Mouse (Mus musculus) olfactory bulb, adult 2 months (tissue): ENCODE measurements around the gene 2010300C02Rik. TPM values are rescaled to one million over a fixed set of nuclear protein-coding genes. Genes with fewer than 3 reads are reported as not detected.

Experiments used
- H3K27ac ChIP-seq: fragments of 200-500 bp; 2 replicates; pipeline ENCODE4 v1.5.1; 2012; ENCODE audit warnings: low read depth, low read length; ENCODE audit not compliant: insufficient read depth
- H3K4me1 ChIP-seq: fragments of 200-500 bp; 2 replicates; pipeline ENCODE4 v1.6.1; 2012; ENCODE audit warnings: low read length; ENCODE audit not compliant: control insufficient read depth, insufficient read depth
- H3K4me3 ChIP-seq: fragments of 200-500 bp; 2 replicates; pipeline ENCODE4 v1.5.1; 2012; ENCODE audit warnings: mild to moderate bottlenecking, low read depth, low read length, moderate library complexity; ENCODE audit not compliant: insufficient read depth
- CTCF ChIP-seq: fragments of 200-500 bp; IDR thresholded peaks from 2 replicates; pipeline ENCODE4 v1.5.1; 2012; ENCODE audit warnings: low read depth, mild to moderate bottlenecking, low read length, moderate library complexity; ENCODE audit not compliant: insufficient read depth
- POLR2A ChIP-seq: fragments of 200-500 bp; IDR thresholded peaks from 2 replicates; pipeline ENCODE4 v1.6.1; 2012; ENCODE audit warnings: mild to moderate bottlenecking, low read depth, low read length, moderate library complexity; ENCODE audit not compliant: insufficient read depth
- WGBS: fragments of 180-500 bp; shearing (Covaris S2); methylation state at CpG from one replicate; pipeline ENCODE4 v1.1.7; 2018; 5-methylcytosine and 5-hydroxymethylcytosine counted together
- polyA plus RNA-seq: library from polyadenylated mRNA; stranded (reverse); fragments of >200 nt; gene quantifications from 2 replicates; pipeline ENCODE4 v1.2.4, GENCODE M21; 2012; ENCODE audit warnings: low replicate concordance; ENCODE audit not compliant: missing spikeins, insufficient read depth, insufficient read length

Gene 2010300C02Rik
- polyA plus RNA-seq, 1 experiment = not detected

DNA sequence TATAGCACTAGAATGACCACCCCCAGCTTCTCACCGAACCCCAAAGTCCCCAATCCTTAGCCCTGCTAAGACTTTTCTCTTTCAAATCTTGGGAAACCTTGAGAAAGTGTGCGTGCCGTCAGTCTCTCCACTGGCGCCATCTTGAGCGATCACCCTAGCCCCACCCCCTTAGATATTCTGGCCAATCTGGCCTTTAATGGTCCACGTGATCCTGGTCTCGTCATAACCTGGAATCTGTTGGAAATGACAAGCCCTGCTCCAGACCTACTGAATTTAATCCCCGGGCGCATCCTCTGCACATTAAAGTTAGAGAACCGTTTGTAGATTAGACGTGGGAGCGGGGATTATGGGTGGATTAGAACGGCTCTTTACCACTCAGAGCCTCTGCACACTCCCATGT is 140.2 kb downstream of the 2010300C02Rik start:
- Histone ChIP-seq H3K27ac (no peak overlapping the region), H3K4me1 (no peaks in the 10 kb centered on the region), H3K4me3 (no peak overlapping the region)
- WGBS = 96% methylated on average over 13 of the region's 13 CpGs
- TF ChIP-seq CTCF (no peak), POLR2A (no peak)

DNA sequence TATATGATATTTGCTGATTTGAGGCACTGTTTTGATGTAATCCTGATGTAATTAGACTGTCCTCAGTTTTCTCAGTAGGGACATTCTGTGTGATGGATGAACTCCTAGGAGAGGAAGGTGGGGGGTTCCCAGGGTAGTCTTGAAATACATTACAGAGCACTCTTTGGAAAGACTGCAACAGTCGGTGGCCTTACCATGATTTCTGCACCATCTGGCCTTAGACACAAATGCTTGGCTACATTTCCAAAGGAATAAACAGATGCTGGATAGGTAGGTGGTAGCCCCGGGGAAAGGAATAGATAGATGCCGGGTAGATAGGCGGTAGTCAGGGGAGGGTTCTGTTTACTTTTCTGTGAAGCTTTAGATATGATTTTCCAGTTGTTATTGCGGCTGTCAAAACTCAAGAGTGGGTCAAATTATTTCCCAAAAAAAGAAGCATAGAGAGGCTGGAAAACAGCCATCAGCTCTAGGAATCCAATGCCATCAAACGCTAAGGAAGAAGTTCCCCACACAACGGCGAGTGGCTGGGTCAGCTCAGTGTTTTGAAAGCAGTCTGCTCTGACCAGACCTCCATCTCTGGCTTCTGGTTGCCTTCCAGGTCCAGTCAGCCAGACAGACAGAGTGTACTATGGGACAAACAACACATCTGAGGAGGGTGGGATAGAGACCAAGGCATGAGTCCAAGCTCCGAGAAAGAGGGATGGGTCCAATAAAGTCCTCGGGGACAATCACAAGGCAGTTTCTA is 147.2 kb downstream of the 2010300C02Rik start:
- Histone ChIP-seq H3K4me3 (no peak overlapping the region), H3K4me1 (no peaks in the 10 kb centered on the region), H3K27ac (no peak overlapping the region)
- WGBS = 84% methylated on average over 10 of the region's 10 CpGs
- TF ChIP-seq CTCF = no peak
- no peak for TF ChIP-seq POLR2A

DNA sequence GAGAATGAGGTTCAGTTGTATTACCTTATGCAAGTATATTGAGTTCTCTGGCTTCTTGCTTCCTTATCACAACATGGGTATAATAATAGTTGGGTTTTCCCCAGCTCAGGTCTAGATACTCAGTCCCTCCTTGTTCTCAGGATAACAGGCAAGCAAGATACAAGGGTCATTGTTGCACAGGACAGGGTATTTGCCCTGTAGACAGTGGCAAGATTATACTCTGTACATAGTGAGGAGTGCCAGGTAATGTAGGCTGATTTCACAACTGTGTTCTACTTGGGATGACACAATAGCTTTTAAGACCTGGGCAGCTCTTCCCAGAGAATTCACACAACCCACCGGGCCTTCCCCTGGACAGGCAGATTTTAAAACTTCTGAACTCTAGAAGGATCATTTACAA is 151.5 kb downstream of the 2010300C02Rik start:
- no peak for TF ChIP-seq CTCF
- no peak for TF ChIP-seq POLR2A
- Histone ChIP-seq H3K27ac (no peak overlapping the region), H3K4me1 (no peaks in the 10 kb centered on the region), H3K4me3 (no peak overlapping the region)
- 84% methylated on average over 1 of the region's 1 CpGs for WGBS

DNA sequence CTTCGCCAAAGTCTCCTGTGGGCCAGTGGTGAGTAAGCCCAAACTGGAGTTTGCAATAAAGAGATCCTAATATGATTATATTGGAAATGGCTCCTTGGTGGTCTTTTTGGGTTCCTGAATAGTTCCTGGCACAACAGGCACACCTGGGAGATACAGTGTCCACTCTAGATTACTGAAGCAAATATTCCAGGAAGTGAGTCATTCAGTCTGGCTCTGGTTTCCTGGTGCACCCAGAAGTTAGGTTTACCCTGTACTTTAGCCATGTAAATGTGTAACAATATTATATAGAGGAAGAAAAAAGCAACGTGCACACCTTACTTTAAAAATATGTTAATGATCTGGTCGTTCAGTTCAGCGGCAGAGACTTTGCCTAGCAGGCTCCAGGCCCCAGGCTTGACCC is 153.1 kb downstream of the 2010300C02Rik start:
- no peak overlapping the region for H3K27ac ChIP-seq
- H3K4me1 ChIP-seq = no peaks in the 10 kb centered on the region
- H3K4me3 ChIP-seq = no peak overlapping the region
- WGBS = 89% methylated on average over 4 of the region's 4 CpGs
- TF ChIP-seq CTCF (no peak), POLR2A (no peak)

DNA sequence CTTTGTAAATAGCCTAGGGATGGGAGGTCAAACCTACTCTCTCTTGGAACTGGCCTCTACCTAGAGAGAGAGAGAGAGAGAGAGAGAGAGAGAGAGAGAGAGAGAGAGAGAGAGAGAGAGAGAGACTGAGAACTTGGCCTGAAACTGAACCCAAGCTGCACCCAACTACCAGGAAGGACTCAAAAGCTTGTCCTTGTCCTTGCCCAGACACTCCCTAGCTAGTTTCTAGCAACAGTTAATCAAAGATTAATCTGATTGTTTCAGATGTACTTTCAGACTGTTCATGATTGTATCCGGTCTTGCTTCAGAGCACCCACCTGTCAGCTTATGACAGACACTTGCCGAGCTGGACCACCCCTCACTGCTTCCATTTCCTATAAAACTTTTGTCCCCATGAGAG is 153.5 kb downstream of the 2010300C02Rik start:
- no peaks in the 10 kb centered on the region for H3K4me1 ChIP-seq
- H3K4me3 ChIP-seq = no peak overlapping the region
- TF ChIP-seq CTCF (no peak), POLR2A (no peak)
- 86% methylated on average over 2 of the region's 2 CpGs for WGBS
- H3K27ac ChIP-seq = no peak overlapping the region

DNA sequence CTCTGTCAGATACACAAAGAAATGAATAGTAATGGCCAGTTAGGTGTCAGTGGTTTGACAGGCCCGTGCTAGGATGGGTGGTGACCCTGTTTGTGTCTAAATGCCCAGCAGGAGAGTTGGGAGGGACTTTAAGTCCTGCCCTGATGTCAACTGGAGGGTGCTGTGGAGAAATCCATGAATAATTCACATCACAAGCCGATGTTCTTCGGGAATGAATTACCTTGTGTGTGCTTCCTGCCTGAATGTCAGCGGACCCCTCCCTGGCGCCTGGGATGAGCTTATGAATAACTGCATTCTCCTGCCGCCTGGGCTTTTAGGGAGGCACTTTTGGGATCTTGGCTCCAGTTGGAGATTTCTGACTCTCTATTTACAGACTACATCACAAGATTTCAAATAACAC is 154.5 kb downstream of the 2010300C02Rik start:
- TF ChIP-seq CTCF (no peak), POLR2A (no peak)
- Histone ChIP-seq H3K27ac (no peak overlapping the region), H3K4me1 (no peaks in the 10 kb centered on the region), H3K4me3 (no peak overlapping the region)
- WGBS = 39% methylated on average over 6 of the region's 6 CpGs

DNA sequence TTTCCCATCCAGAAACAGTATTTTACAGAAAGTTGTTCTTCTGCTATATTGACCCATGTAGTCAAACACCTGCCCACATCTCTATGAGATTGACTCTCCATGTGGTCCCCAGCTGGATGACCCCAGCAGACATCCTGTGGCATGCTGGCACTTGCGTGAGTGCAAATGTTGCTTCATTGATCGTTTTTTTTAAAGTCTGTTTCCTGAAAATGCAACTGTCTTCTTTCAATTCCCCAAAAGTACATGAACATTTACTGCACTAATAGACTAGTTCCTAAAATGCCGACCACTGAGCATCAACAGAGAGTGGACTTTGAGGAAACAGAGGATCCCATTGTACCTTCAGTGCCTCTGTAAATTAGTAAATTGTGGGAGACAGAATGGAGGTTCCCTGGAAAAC is 157.9 kb downstream of the 2010300C02Rik start:
- whole genome bisulfite sequencing = 82% methylated on average over 3 of the region's 3 CpGs
- no peaks in the 10 kb centered on the region for H3K4me1 ChIP-seq
- H3K4me3 ChIP-seq = no peak overlapping the region
- TF ChIP-seq POLR2A (no peak), CTCF (no peak)
- H3K27ac ChIP-seq = no peak overlapping the region

Other genes starting within 250 kb of the 2010300C02Rik start
- not detected in 2 replicates for gene Mgat4a, start 179.1 kb downstream of the 2010300C02Rik start, polyA plus RNA-seq
- gene Tsga10, start 146.3 kb upstream of the 2010300C02Rik start, polyA plus RNA-seq = not detected in 2 replicates
- gene Lipt1, start 151.7 kb upstream of the 2010300C02Rik start, polyA plus RNA-seq = not detected in 2 replicates
- not detected in 2 replicates for gene Mitd1, start 170.3 kb upstream of the 2010300C02Rik start, polyA plus RNA-seq
- not detected in 2 replicates for gene Mrpl30, start 170.4 kb upstream of the 2010300C02Rik start, polyA plus RNA-seq
- not detected in 2 replicates for gene Lyg2, start 196.4 kb upstream of the 2010300C02Rik start, polyA plus RNA-seq
- gene Lyg1, start 237.7 kb upstream of the 2010300C02Rik start, polyA plus RNA-seq = not detected in 2 replicates